Mouse (Mus musculus): ENCODE measurements around the gene Oprm1.

- TF ChIP-seq E2F4 (IDR thresholded peaks at IDR 0.05; ENCODE audit: insufficient read depth) (no peak), POLR2A (IDR thresholded peaks at IDR 0.05; ENCODE audit: insufficient read length, low read depth) (no peak), SRF (IDR thresholded peaks at IDR 0.05; ENCODE audit: control insufficient read depth, insufficient read length, low read depth) (no peak), TCF12 (IDR thresholded peaks at IDR 0.05; ENCODE audit: insufficient read depth, poor library complexity, severe bottlenecking) (no peak), MAX (IDR thresholded peaks at IDR 0.05; ENCODE audit: low read depth) (no peak), TCF3 (IDR thresholded peaks at IDR 0.05; ENCODE audit: insufficient read length, low read depth) (no peak), POLR2AphosphoS2 (IDR thresholded peaks at IDR 0.05; ENCODE audit: insufficient read length, low read depth) (no peak), USF1 (IDR thresholded peaks at IDR 0.05; ENCODE audit: low read depth) (no peak), MYOG (IDR thresholded peaks at IDR 0.05; ENCODE audit: control insufficient read depth in 1 of 3, insufficient read depth in 1 of 3, insufficient read length in 2 of 3, low read depth in 2 of 3) (no peak), MYOD1 (IDR thresholded peaks at IDR 0.05; ENCODE audit: control insufficient read depth in 1 of 3, insufficient read length in 2 of 3, low read depth in 2 of 3) (no peak)
Observed at GRCm38 (mm10) chr10:7060326-7060725, 302.0 kb downstream of the Oprm1 start.
